Comparison of ENCODE assay signal across 8 mouse cellular contexts in the genomic region with DNA sequence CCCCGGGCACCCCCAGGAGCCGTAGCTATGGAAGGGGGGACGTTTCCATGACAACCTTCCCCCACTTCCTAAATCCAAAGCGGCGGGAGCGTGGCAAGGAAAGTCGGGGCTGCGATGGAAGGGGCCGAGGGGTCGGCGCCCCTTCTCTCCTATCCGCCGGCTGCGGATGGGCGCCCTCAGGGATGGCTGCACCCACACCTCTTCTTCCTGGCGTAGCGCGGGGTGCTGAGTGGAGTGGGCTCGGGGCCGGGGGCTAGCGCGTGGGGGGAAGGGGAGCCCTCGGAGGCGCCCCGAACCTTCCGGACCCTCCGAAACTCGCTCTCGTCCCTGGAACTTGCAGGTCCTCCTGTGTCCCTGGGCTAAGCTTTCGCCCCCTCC. TPM values are rescaled to one million over a fixed set of nuclear protein-coding genes. Genes with fewer than 3 reads are reported as not detected.
DNase-seq lines count a peak whose midpoint lies in the region; ATAC-seq and TF ChIP-seq lines count a peak whose summit lies in the region.

No protein-coding gene starts in this region.

- H3K4me2 ChIP-seq in heart, embryonic 11.5 days: peak overlapping the region; percentile 98
- H3K4me2 ChIP-seq in liver, embryonic 11.5 days: peak overlapping the region; percentile 94

- H3K36me3 ChIP-seq in heart, embryonic 11.5 days (ENCODE audit: control insufficient read depth, insufficient read depth, low read length): no peaks in the 10 kb centered on the region
- no peaks in the 10 kb centered on the region for H3K36me3 ChIP-seq in testis, adult 2 months (ENCODE audit: control insufficient read depth, insufficient read depth, low read length)
- no peaks in the 10 kb centered on the region for H3K36me3 ChIP-seq in liver, embryonic 11.5 days (ENCODE audit: control insufficient read depth, insufficient read depth, low read length)

- H3K9ac ChIP-seq in heart, embryonic 11.5 days (ENCODE audit: low read depth, low read length): peak overlapping the region; percentile 74
- H3K9ac ChIP-seq in liver, embryonic 11.5 days (ENCODE audit: low read depth, low read length): peak overlapping the region; percentile 59

- peaks cover 18% of the 10 kb centered on the region for H3K27me3 ChIP-seq in heart, embryonic 11.5 days (ENCODE audit: control insufficient read depth, insufficient read depth, low read length)
- H3K27me3 ChIP-seq in testis, adult 2 months (ENCODE audit: control insufficient read depth, insufficient read depth, low read length): no peaks in the 10 kb centered on the region
- H3K27me3 ChIP-seq in liver, embryonic 11.5 days (replicated peaks; ENCODE audit: control insufficient read depth, insufficient read depth, low read length): peaks cover 41% of the 10 kb centered on the region

- TF ChIP-seq POLR2A in testis, adult 2 months (IDR thresholded peaks at IDR 0.05; ENCODE audit: control insufficient read depth, low read depth, low read length): no peak

- WGBS in heart, embryonic 11.5 days (ENCODE audit: insufficient replicate concordance): 0% methylated on average over 27 of the region's 30 CpGs
- under 1% methylated on average over 29 of the region's 30 CpGs for WGBS in liver, embryonic 11.5 days

- intact Hi-C loops in heart, postnatal 10 days (cut with DNase I): loop anchor here (5.0 to 10.0 kb wide), 3 partner anchors 108 to 796 kb away; no protein-coding TSS in a partner anchor

- peak overlapping the region; percentile 72 for H3K4me3 ChIP-seq in heart, embryonic 11.5 days (ENCODE audit: low read depth, low read length)
- peak overlapping the region; percentile 88 for H3K4me3 ChIP-seq in testis, adult 2 months (ENCODE audit: control insufficient read depth, low read depth, low read length)
- H3K4me3 ChIP-seq in liver, embryonic 11.5 days (ENCODE audit: low read depth, low read length): peak overlapping the region; percentile 66

- peaks cover 6% of the 10 kb centered on the region; the same call in 1 of the 2 replicates for H3K4me1 ChIP-seq in heart, embryonic 11.5 days (ENCODE audit: control insufficient read depth, insufficient read depth, low read length)
- peaks cover 34% of the 10 kb centered on the region for H3K4me1 ChIP-seq in testis, adult 2 months (ENCODE audit: control insufficient read depth, insufficient read depth, low read length)
- peaks cover 8% of the 10 kb centered on the region for H3K4me1 ChIP-seq in liver, embryonic 11.5 days (replicated peaks; ENCODE audit: control insufficient read depth, insufficient read depth, low read length)

- ATAC-seq in heart, embryonic 11.5 days (replicated peaks; ENCODE audit: insufficient number of reproducible peaks, low FRiP score, low TSS enrichment): peak; percentile 12; the same call in 1 of the 2 replicates
- peak; percentile 34 for ATAC-seq in liver, embryonic 11.5 days (replicated peaks; ENCODE audit: low FRiP score)

- H3K9me3 ChIP-seq in heart, embryonic 11.5 days (replicated peaks; ENCODE audit: control insufficient read depth, low read length): no peaks in the 10 kb centered on the region
- H3K9me3 ChIP-seq in liver, embryonic 11.5 days (ENCODE audit: control insufficient read depth, low read length): no peaks in the 10 kb centered on the region

- TF ChIP-seq CTCF in testis, adult 2 months (IDR thresholded peaks at IDR 0.05; ENCODE audit: control insufficient read depth, insufficient read depth, insufficient replicate concordance, low read depth, low read length): no peak

- DNase-seq in heart, postnatal 10 days: no peak
- DNase-seq in testis, postnatal 10 days (ENCODE audit: low spot score): no peak
- no peak for DNase-seq in liver, embryonic 11.5 days (ENCODE audit: low spot score)
- no peak for DNase-seq in right cerebral cortex, postnatal 10 days (ENCODE audit: low spot score in 2 of 2)
- DNase-seq in urinary bladder, postnatal 14 days (ENCODE audit: low spot score): no peak
- no peak for DNase-seq in embryo, embryonic 11 days

- no peak overlapping the region for H3K27ac ChIP-seq in heart, embryonic 11.5 days (ENCODE audit: low read depth, low read length)
- H3K27ac ChIP-seq in testis, adult 2 months (ENCODE audit: control insufficient read depth, insufficient read depth, low read depth, low read length): peak overlapping the region; percentile 85
- no peak overlapping the region for H3K27ac ChIP-seq in liver, embryonic 11.5 days (ENCODE audit: low read depth, low read length)

RNA-seq across cellular contexts. Expression of gene Cadm1, which starts 0.6 kb away (rescaled TPM):
- polyA plus RNA-seq in heart, embryonic 11.5 days (2014; fragmentation: Nextera tagmentation; extraction: Ambion mirVana): 30.3 and 31.3 TPM in 2 replicates
- total RNA-seq in heart, postnatal 10 days (2021): 1 to 10 TPM; 2.7 to 3.3 TPM
- 70.8 and 92.2 TPM in 2 replicates for polyA plus RNA-seq in testis, adult 2 months (2012; rRNA removed)
- polyA plus RNA-seq in liver, embryonic 11.5 days (2014; fragmentation: Nextera tagmentation; extraction: Ambion mirVana): 27.6 and 28.1 TPM in 2 replicates
